Comparison of ENCODE assay signal across 9 mouse cellular contexts in the genomic region with DNA sequence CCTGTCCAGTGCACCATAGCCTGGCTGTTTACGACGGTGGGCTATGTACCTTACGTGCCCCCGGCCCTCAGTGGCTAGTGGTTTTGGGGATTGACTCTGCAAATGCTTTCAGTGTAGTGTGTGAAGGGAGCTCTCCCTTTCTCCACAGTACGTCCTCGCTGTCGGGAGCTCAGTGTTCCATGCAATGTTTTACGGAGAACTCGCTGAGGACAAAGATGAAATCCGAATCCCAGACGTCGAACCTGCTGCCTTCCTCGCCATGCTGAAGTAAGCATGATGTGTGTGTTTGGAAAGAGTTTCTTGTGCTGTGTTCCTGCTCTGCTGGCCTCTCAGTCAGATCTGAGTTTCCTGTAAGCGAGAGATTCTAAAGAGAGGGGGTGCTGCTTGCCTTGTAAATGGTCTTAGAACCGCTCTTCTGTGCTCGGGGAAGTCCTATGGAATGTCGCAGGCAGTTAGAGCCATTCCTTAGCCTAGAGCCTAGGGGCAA. TPM values are rescaled to one million over a fixed set of nuclear protein-coding genes. Genes with fewer than 3 reads are reported as not detected.
DNase-seq lines count a peak whose midpoint lies in the region; ATAC-seq lines count a peak whose summit lies in the region.
"Had no signal": no experiment of that assay in that cellular context is flagged by ENCODE, and none has a peak within 500 bp of the region (broad histone marks: within the 10 kb centered on the region; RNA-seq: fewer than 3 reads in every experiment).

No protein-coding gene starts in this region.

- H3K27ac ChIP-seq in kidney, embryonic 14.5 days (ENCODE audit: low read depth, low read length) = no peak overlapping the region
- H3K27ac ChIP-seq in heart, embryonic 14.5 days (replicated peaks in 1 of 2; ENCODE audit: control insufficient read depth in 1 of 2, insufficient read depth in 1 of 2, low read depth in 2 of 2, low read length in 2 of 2) = peak overlapping the region in 1 of 2 experiments; percentile 89; a peak in 2 of 4 replicates
- peak overlapping the region; percentile 78 for H3K27ac ChIP-seq in lung, embryonic 15.5 days

- no peak overlapping the region for H3K9ac ChIP-seq in kidney, embryonic 14.5 days (ENCODE audit: low read depth, low read length)
- peak overlapping the region; percentile 70 for H3K9ac ChIP-seq in heart, embryonic 14.5 days (ENCODE audit: low read length)
- H3K9ac ChIP-seq in lung, embryonic 15.5 days = peak overlapping the region; percentile 51

- peaks cover 24% of the 10 kb centered on the region for H3K4me1 ChIP-seq in kidney, embryonic 14.5 days (ENCODE audit: control insufficient read depth, insufficient read depth, low read length)
- peaks cover 9 to 31% of the 10 kb centered on the region in 2 experiments for H3K4me1 ChIP-seq in heart, embryonic 14.5 days (ENCODE audit: control insufficient read depth in 2 of 2, insufficient read depth in 2 of 2, low read length in 2 of 2)
- H3K4me1 ChIP-seq in lung, embryonic 15.5 days = peaks cover 52% of the 10 kb centered on the region

- H3K36me3 ChIP-seq in kidney, embryonic 14.5 days (ENCODE audit: control insufficient read depth, insufficient read depth, low read length) = peaks cover 23% of the 10 kb centered on the region
- peaks cover 36% of the 10 kb centered on the region for H3K36me3 ChIP-seq in heart, embryonic 14.5 days (ENCODE audit: control insufficient read depth, insufficient read depth, low read length)
- H3K36me3 ChIP-seq in lung, embryonic 15.5 days = peaks cover 24% of the 10 kb centered on the region

- no peaks in the 10 kb centered on the region for H3K9me3 ChIP-seq in kidney, embryonic 14.5 days (ENCODE audit: control insufficient read depth, low read length)
- no peaks in the 10 kb centered on the region for H3K9me3 ChIP-seq in heart, embryonic 14.5 days (ENCODE audit: control insufficient read depth, low read length)
- H3K9me3 ChIP-seq in lung, embryonic 15.5 days = no peaks in the 10 kb centered on the region

- H3K4me3 ChIP-seq in kidney, embryonic 14.5 days (ENCODE audit: low read length) = peak overlapping the region; percentile 32; the same call in 1 of the 2 replicates
- peak overlapping the region; percentile 8 to 49; a peak in 3 of 4 replicates for H3K4me3 ChIP-seq in heart, embryonic 14.5 days (ENCODE audit: control insufficient read depth in 1 of 2, insufficient read depth in 1 of 2, low read depth in 1 of 2, low read length in 2 of 2)
- peak overlapping the region; percentile 38 for H3K4me3 ChIP-seq in lung, embryonic 15.5 days

- ATAC-seq in kidney, embryonic 14.5 days (ENCODE audit: low FRiP score, low TSS enrichment) = no peak; the same call in 1 of the 2 replicates
- no peak for ATAC-seq in heart, embryonic 14.5 days (ENCODE audit: insufficient number of reproducible peaks, insufficient read depth, low FRiP score, low read depth)
- peak; percentile 23; the same call in 1 of the 2 replicates for ATAC-seq in lung, embryonic 15.5 days (ENCODE audit: borderline replicate concordance, extremely low read depth, low FRiP score, low TSS enrichment)
- no peak for ATAC-seq in erythroblast, adult 5-6 weeks (replicated peaks; ENCODE audit: low FRiP score, poor library complexity, severe bottlenecking)

- no peak for DNase-seq in kidney, adult 18-20 months
- peak; percentile 42 to 63 for DNase-seq in cerebellum, postnatal 10 days
- DNase-seq in right cerebral cortex, postnatal 25 days = no peak
- no peak for DNase-seq in adrenal gland, postnatal 10 days

- WGBS in kidney, embryonic 14.5 days = 43% methylated on average over 17 of the region's 17 CpGs
- 64% methylated on average over 17 of the region's 17 CpGs for WGBS in heart, embryonic 14.5 days
- 34% methylated on average over 17 of the region's 17 CpGs for WGBS in lung, embryonic 15.5 days

- H3K27me3 ChIP-seq in kidney, embryonic 14.5 days (ENCODE audit: control insufficient read depth, insufficient read depth, low read length) = no peaks in the 10 kb centered on the region
- H3K27me3 ChIP-seq in heart, embryonic 14.5 days (ENCODE audit: control insufficient read depth, insufficient read depth, low read length) = no peaks in the 10 kb centered on the region
- no peaks in the 10 kb centered on the region for H3K27me3 ChIP-seq in lung, embryonic 15.5 days

- H3K4me2 ChIP-seq in kidney, embryonic 14.5 days (replicated peaks; ENCODE audit: low read depth, low read length) = peak overlapping the region; percentile 45
- peak overlapping the region; percentile 70 for H3K4me2 ChIP-seq in heart, embryonic 14.5 days (ENCODE audit: low read length)
- H3K4me2 ChIP-seq in lung, embryonic 15.5 days = peak overlapping the region; percentile 53

RNA-seq across cellular contexts. Expression of a gene that starts 23.9 kb away (rescaled TPM):
- 18.4 and 21.2 TPM in 2 replicates for polyA plus RNA-seq in kidney, embryonic 14.5 days (2014; fragmentation: Nextera tagmentation; extraction: Ambion mirVana)
- 13.3 and 14.2 TPM in 2 replicates for polyA plus RNA-seq in heart, embryonic 14.5 days (2014; fragmentation: Nextera tagmentation; extraction: Ambion mirVana)
- polyA plus RNA-seq in lung, embryonic 15.5 days (2015; fragmentation: Nextera tagmentation; extraction: Ambion mirVana) = 35.6 and 35.8 TPM in 2 replicates
- total RNA-seq in adrenal gland, postnatal 10 days (2021) = 10 to 100 TPM; 24.6 to 28.2 TPM
- total RNA-seq in erythroblast, adult 5-6 weeks (2015; ENCODE audit: low replicate concordance) = not detected in 2 replicates
- total RNA-seq in erythroblast, adult 5-6 weeks (2017; ENCODE audit: low replicate concordance) = 0.09 and 0.28 TPM in 2 replicates
- total RNA-seq: MEL had no signal

Comparison
In these comparisons a context has a peak if more than half of its experiments do, and no peak if none do; other contexts are left out.
1. DNase-seq: peak in cerebellum, postnatal 10 days (2 of 2); none in kidney, adult 18-20 months (single experiment), right cerebral cortex, postnatal 25 days (single experiment) and adrenal gland, postnatal 10 days (single experiment).
2. Peak in every context shown above with its lines, with median percentiles within 50 percentile points of each other: H3K4me2 ChIP-seq and H3K4me3 ChIP-seq.